Mouse (Mus musculus) midbrain, embryonic 12.5 days (tissue): ENCODE results near the gene Popdc2. TPM values are rescaled to one million over a fixed set of nuclear protein-coding genes. Genes with fewer than 3 reads are reported as not detected.

ENCODE experiments used
- ATAC-seq: fragments of 200-750 bp; cut with Nextera tagmentation; 2 replicates; pipeline ENCODE4 v1.8.0; 2017; ENCODE audit warnings: low read depth, moderate TSS enrichment, moderate library complexity; ENCODE audit not compliant: low FRiP score
- H3K27ac ChIP-seq: fragments of 300-500 bp; sonication (generic); replicated peaks from 2 replicates; pipeline ENCODE4 v1.5.1; 2016; ENCODE audit warnings: mild to moderate bottlenecking
- H3K27me3 ChIP-seq: fragments of 300-500 bp; sonication (generic); 2 replicates; pipeline ENCODE4 v1.6.1; 2016; ENCODE audit warnings: mild to moderate bottlenecking
- H3K36me3 ChIP-seq: fragments of 300-500 bp; sonication (generic); 2 replicates; pipeline ENCODE4 v1.6.1; 2016
- H3K4me1 ChIP-seq: fragments of 300-500 bp; sonication (generic); 2 replicates; pipeline ENCODE4 v1.6.1; 2016
- H3K4me2 ChIP-seq: fragments of 300-500 bp; sonication (generic); replicated peaks from 2 replicates; pipeline ENCODE4 v1.6.1; 2016; ENCODE audit warnings: mild to moderate bottlenecking, moderate library complexity
- H3K4me3 ChIP-seq: fragments of 300-500 bp; sonication (generic); 2 replicates; pipeline ENCODE4 v1.5.1; 2016; ENCODE audit warnings: mild to moderate bottlenecking
- H3K9ac ChIP-seq: fragments of 300-500 bp; sonication (generic); replicated peaks from 2 replicates; pipeline ENCODE4 v1.6.1; 2016; ENCODE audit warnings: mild to moderate bottlenecking, moderate library complexity
- H3K9me3 ChIP-seq: fragments of 300-500 bp; sonication (generic); 2 replicates; pipeline ENCODE4 v1.6.1; 2016; ENCODE audit warnings: mild to moderate bottlenecking
- WGBS: fragments of 180-500 bp; shearing (Covaris S2); methylation state at CpG from one replicate; pipeline ENCODE4 v1.1.7; 2016; 5-methylcytosine and 5-hydroxymethylcytosine counted together
- polyA plus RNA-seq: library from polyadenylated mRNA; unstranded; fragments of >200 nt; fragmentation: Nextera tagmentation; extraction: Ambion mirVana; gene quantifications from 2 replicates; pipeline ENCODE4 v1.2.1, GENCODE M21; 2016

Popdc2 gene
- polyA plus RNA-seq, 1 experiment from 2014 or later = 0.57 TPM

GRCm38 (mm10) chr16:38346529-38347325 lies 15.3 kb upstream of the Popdc2 start, which contains the start of the genes Cox17 and Gm21987:
Gene Cox17 (plus strand): TSS chr16:38346991.
Gene Gm21987 (plus strand): TSS chr16:38347040.
- peak; percentile 96 for ATAC-seq
- H3K27me3 ChIP-seq = no peaks in the 10 kb centered on the region
- H3K27ac ChIP-seq = peak within 1 kb of the TSS; percentile 79
- peak within 1 kb of the TSS; percentile 68 for H3K9ac ChIP-seq
- H3K9me3 ChIP-seq = no peaks in the 10 kb centered on the region
- 3% methylated on average over 35 of the region's 35 CpGs for WGBS
- peak within 1 kb of the TSS; percentile 57 for H3K4me3 ChIP-seq
- H3K36me3 ChIP-seq = peaks cover 29% of the 10 kb centered on the region
- peaks cover 15% of the 10 kb centered on the region for H3K4me1 ChIP-seq
- H3K4me2 ChIP-seq = peak within 1 kb of the TSS; percentile 72

DNA sequence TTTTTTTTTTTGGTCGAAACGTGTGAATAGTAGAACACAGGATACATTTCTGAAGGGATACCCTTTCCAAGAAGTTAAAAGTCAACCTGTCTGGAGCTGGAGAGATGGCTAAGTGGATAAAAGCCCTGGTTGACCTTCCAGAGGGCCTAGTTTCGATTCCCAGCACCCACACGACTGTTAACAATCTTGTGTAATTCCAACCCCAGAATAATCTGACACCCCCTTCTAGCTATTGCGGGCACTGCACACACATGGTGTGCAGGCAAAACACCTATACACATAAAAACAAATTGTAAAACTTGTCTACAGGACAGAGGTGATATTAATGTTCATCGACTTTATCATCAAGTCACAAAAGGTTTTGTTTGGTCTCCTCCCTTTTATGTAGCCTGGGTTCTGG lies 14.4 kb upstream of the Popdc2 start:
- no peaks in the 10 kb centered on the region for H3K9me3 ChIP-seq
- H3K27ac ChIP-seq = no peak overlapping the region
- H3K4me2 ChIP-seq = peak overlapping the region; percentile 72
- H3K4me1 ChIP-seq = peaks cover 11% of the 10 kb centered on the region
- 65% methylated on average over 6 of the region's 6 CpGs for WGBS
- peak overlapping the region; percentile 57 for H3K4me3 ChIP-seq
- peaks cover 35% of the 10 kb centered on the region for H3K36me3 ChIP-seq
- ATAC-seq = no peak
- H3K27me3 ChIP-seq = no peaks in the 10 kb centered on the region
- no peak overlapping the region; the same call in 1 of the 2 replicates for H3K9ac ChIP-seq

GRCm38 (mm10) chr16:38348217-38348761 lies 13.7 kb upstream of the Popdc2 start:
- H3K9ac ChIP-seq = no peak overlapping the region
- no peak overlapping the region for H3K27ac ChIP-seq
- peaks cover 11% of the 10 kb centered on the region for H3K4me1 ChIP-seq
- no peak overlapping the region for H3K4me3 ChIP-seq
- no peaks in the 10 kb centered on the region for H3K9me3 ChIP-seq
- H3K4me2 ChIP-seq = peak overlapping the region; percentile 72; the same call in 1 of the 2 replicates
- no peaks in the 10 kb centered on the region for H3K27me3 ChIP-seq
- 89% methylated on average over 9 of the region's 9 CpGs for WGBS
- ATAC-seq = no peak
- H3K36me3 ChIP-seq = peaks cover 35% of the 10 kb centered on the region

DNA sequence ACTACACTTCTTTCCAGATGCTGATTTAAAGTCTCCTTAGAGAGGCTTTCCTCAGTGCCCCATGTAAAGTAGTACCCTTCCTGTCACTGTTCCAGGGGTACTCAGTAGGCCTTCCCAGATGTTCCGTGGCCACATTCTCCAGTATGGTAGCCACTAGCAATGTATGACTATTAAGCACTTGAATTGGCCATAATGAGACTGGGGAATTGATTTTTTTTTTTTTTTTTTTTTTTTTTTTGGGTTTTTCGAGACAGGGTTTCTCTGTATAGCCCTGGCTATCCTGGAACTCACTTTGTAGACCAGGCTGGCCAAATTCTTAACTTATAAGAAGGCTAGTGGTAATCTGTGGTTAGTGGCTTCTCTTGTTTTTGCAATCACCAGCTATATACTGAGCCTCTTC lies 12.1 kb upstream of the Popdc2 start:
- peaks cover 11% of the 10 kb centered on the region for H3K4me1 ChIP-seq
- H3K4me3 ChIP-seq = no peak overlapping the region
- no peak overlapping the region for H3K4me2 ChIP-seq
- H3K27me3 ChIP-seq = no peaks in the 10 kb centered on the region
- no peaks in the 10 kb centered on the region for H3K9me3 ChIP-seq
- H3K36me3 ChIP-seq = peaks cover 35% of the 10 kb centered on the region
- WGBS = 89% methylated on average over 2 of the region's 2 CpGs
- H3K27ac ChIP-seq = no peak overlapping the region
- H3K9ac ChIP-seq = no peak overlapping the region
- ATAC-seq = no peak

GRCm38 (mm10) chr16:38350361-38350855 lies 11.6 kb upstream of the Popdc2 start:
- ATAC-seq = no peak
- 92% methylated on average over 7 of the region's 7 CpGs for WGBS

GRCm38 (mm10) chr16:38350939-38351338 lies 11.1 kb upstream of the Popdc2 start:
- H3K4me3 ChIP-seq = no peak overlapping the region
- no peak overlapping the region for H3K4me2 ChIP-seq
- H3K9me3 ChIP-seq = no peaks in the 10 kb centered on the region
- peaks cover 11% of the 10 kb centered on the region for H3K4me1 ChIP-seq
- no peaks in the 10 kb centered on the region for H3K27me3 ChIP-seq
- WGBS = 86% methylated on average over 6 of the region's 6 CpGs
- H3K36me3 ChIP-seq = peaks cover 35% of the 10 kb centered on the region
- no peak for ATAC-seq
- no peak overlapping the region for H3K27ac ChIP-seq
- no peak overlapping the region for H3K9ac ChIP-seq

More at GRCm38 (mm10) chr16:38350361-38350855, 11.6 kb upstream of the Popdc2 start:
- no peaks in the 10 kb centered on the region for H3K27me3 ChIP-seq
- H3K4me1 ChIP-seq = peaks cover 11% of the 10 kb centered on the region
- H3K4me2 ChIP-seq = no peak overlapping the region
- no peak overlapping the region for H3K9ac ChIP-seq
- H3K9me3 ChIP-seq = no peaks in the 10 kb centered on the region
- no peak overlapping the region for H3K27ac ChIP-seq
- no peak overlapping the region for H3K4me3 ChIP-seq
- peaks cover 35% of the 10 kb centered on the region for H3K36me3 ChIP-seq

DNA sequence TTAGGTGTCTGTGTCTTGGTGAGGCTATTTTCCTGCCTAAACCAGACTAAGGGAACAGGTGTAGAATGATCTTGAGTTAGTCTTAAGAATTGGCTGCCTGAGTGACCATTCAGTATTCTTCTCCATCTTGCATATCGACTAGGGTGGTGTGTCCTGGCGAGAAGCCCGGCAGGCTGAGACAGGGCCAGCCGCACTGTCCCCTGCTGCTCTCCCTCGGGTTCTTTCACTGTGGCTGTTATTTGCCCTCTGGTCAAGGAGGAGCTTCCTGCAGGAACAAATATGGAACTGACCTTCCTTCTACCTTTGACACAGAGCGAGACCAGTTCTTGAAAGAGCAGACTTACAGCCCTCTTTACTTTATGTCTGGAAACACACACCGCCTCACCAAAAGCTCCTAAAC lies 10.0 kb upstream of the Popdc2 start:
- H3K27ac ChIP-seq = no peak overlapping the region
- WGBS = 89% methylated on average over 7 of the region's 7 CpGs
- no peaks in the 10 kb centered on the region for H3K27me3 ChIP-seq
- no peak overlapping the region for H3K9ac ChIP-seq
- H3K36me3 ChIP-seq = peaks cover 35% of the 10 kb centered on the region
- no peaks in the 10 kb centered on the region for H3K9me3 ChIP-seq
- H3K4me1 ChIP-seq = peaks cover 11% of the 10 kb centered on the region
- ATAC-seq = no peak
- no peak overlapping the region for H3K4me2 ChIP-seq
- no peak overlapping the region for H3K4me3 ChIP-seq

DNA sequence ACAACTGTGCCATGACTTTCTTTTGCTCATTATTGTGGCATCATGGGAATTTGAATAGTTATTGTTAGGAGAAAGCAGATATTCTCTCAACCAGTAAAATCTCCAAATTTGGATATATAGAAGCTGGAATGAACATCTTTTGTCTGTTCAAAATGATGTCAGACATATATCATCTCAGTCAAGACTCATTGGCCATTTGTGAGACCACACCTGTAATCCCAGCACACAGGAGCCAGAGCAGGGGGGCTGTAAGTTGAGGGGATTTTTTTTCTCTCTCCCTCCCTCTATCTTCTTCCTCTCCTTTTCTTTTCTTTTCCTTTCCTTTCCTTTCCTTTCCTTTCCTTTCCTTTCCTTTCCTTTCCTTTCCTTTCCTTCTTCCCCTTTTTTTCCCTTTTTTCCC lies 9.2 kb upstream of the Popdc2 start:
- Histone ChIP-seq H3K4me3 (no peak overlapping the region), H3K9me3 (no peaks in the 10 kb centered on the region), H3K9ac (no peak overlapping the region), H3K36me3 (peaks cover 35% of the 10 kb centered on the region), H3K4me1 (peaks cover 6% of the 10 kb centered on the region), H3K4me2 (no peak overlapping the region), H3K27ac (no peak overlapping the region), H3K27me3 (no peaks in the 10 kb centered on the region)
- no peak for ATAC-seq

DNA sequence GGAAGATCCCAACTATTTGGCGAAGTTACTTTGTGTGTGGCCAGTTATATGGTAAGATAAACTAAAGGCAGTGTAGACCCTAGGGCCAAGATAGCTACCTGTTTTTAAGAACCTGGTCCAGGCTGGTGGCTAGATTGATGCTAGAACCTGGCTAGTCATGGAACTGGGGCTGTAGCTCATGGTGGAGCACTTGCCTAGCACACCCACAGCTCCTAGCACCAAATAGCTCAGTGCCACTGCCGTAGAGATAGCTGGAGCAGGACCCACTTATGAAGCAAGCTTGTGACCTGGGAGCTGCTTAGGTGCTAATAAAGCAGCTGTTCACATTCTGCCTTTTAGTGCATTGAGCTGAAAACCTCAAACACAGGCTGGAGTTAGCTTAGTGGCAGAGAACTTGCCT lies 8.4 kb upstream of the Popdc2 start:
- no peak for ATAC-seq
- Histone ChIP-seq H3K4me2 (no peak overlapping the region), H3K4me3 (no peak overlapping the region), H3K27me3 (no peaks in the 10 kb centered on the region), H3K27ac (no peak overlapping the region), H3K36me3 (peaks cover 35% of the 10 kb centered on the region), H3K9ac (no peak overlapping the region), H3K4me1 (no peaks in the 10 kb centered on the region), H3K9me3 (no peaks in the 10 kb centered on the region)
- WGBS = 98% methylated on average over 2 of the region's 2 CpGs

DNA sequence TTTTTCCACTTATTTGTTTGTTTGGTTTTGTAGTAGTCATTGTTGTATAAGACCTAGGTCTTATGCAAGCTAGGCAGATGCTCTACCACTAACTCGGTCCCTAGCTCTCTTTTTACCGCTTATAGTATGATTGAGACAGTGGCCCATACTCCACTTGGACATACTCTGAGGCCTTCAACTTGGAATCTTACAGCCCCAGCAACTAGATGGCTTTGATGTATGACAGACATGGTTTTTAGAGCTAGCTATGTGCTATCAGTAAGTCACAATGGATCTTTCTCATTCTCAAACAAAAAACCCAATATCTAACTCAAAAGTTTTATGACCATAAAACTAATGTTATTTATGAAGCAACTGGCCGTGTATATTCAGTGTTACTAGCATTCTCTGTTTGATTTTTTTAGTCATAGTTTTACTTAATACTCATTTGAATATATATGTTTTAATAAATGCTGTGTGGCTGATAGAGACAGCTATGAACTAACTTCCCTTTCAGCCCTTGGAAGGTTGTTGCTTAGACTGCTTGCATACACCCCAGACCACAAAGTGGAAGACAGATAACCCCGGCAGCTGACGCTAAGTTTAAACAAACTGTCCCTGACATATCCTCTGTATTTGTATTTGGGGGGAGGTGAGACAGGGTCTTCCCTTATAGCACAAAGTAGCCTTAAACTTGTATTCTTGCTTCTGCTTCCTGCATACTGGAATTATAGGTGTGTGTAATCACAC lies 7.7 kb upstream of the Popdc2 start:
- ATAC-seq = no peak
- Histone ChIP-seq H3K36me3 (peaks cover 30% of the 10 kb centered on the region), H3K9ac (no peak overlapping the region), H3K4me1 (no peaks in the 10 kb centered on the region), H3K27me3 (no peaks in the 10 kb centered on the region), H3K9me3 (no peaks in the 10 kb centered on the region), H3K4me2 (no peak overlapping the region), H3K27ac (no peak overlapping the region), H3K4me3 (no peak overlapping the region)
- 95% methylated on average over 5 of the region's 5 CpGs for WGBS

GRCm38 (mm10) chr16:38358256-38358812 lies 3.7 kb upstream of the Popdc2 start:
- no peak overlapping the region for H3K4me2 ChIP-seq
- no peak overlapping the region for H3K9ac ChIP-seq
- H3K36me3 ChIP-seq = no peaks in the 10 kb centered on the region
- no peak overlapping the region for H3K27ac ChIP-seq
- H3K4me1 ChIP-seq = no peaks in the 10 kb centered on the region
- 92% methylated on average over 6 of the region's 6 CpGs for WGBS
- no peak for ATAC-seq
- H3K4me3 ChIP-seq = no peak overlapping the region
- no peaks in the 10 kb centered on the region for H3K27me3 ChIP-seq
- H3K9me3 ChIP-seq = no peaks in the 10 kb centered on the region

GRCm38 (mm10) chr16:38359241-38359640 lies 2.8 kb upstream of the Popdc2 start:
- WGBS = 92% methylated on average over 2 of the region's 2 CpGs
- no peak overlapping the region for H3K4me3 ChIP-seq
- no peak for ATAC-seq
- H3K4me1 ChIP-seq = no peaks in the 10 kb centered on the region
- no peak overlapping the region for H3K27ac ChIP-seq
- no peaks in the 10 kb centered on the region for H3K36me3 ChIP-seq
- H3K27me3 ChIP-seq = no peaks in the 10 kb centered on the region
- H3K4me2 ChIP-seq = no peak overlapping the region
- no peak overlapping the region for H3K9ac ChIP-seq
- no peaks in the 10 kb centered on the region for H3K9me3 ChIP-seq
